Mouse (Mus musculus): ENCODE measurements around the gene Sgms2. TPM values are rescaled to one million over a fixed set of nuclear protein-coding genes. Genes with fewer than 3 reads are reported as not detected.

The Sgms2 gene
- total RNA-seq, 2 experiments from 2014 or later, result 2.5 to 3.1 TPM

- intact Hi-C loops (cut with DNase I), result loop anchor here (2.0 kb wide), 2 partner anchors 21 to 29 kb away; no protein-coding TSS in a partner anchor
Measured at GRCm38 (mm10) chr3:131271559-131272373, 219.4 kb downstream of the Sgms2 start, which contains the start of gene Hadh. Gene Hadh, minus strand, starts transcription at chr3:131272101.

GRCm38 (mm10) chr3:131271157-131271556 lies 220.1 kb downstream of the Sgms2 start:
- DNase-seq (ENCODE audit: low spot score), result no peak
- intact Hi-C loops (cut with DNase I), result loop anchor here (2.0 kb wide), 2 partner anchors 20 to 30 kb away; no protein-coding TSS in a partner anchor

More at GRCm38 (mm10) chr3:131271559-131272373, 219.4 kb downstream of the Sgms2 start, which contains the start of gene Hadh:
- peak; percentile 72 for DNase-seq (ENCODE audit: low spot score)

- intact Hi-C loops (cut with DNase I), result loop anchor here (2.0 kb wide), 2 partner anchors 20 to 30 kb away; no protein-coding TSS in a partner anchor
Measured at GRCm38 (mm10) chr3:131270381-131270780, 220.8 kb downstream of the Sgms2 start.

More at GRCm38 (mm10) chr3:131270381-131270780, 220.8 kb downstream of the Sgms2 start:
- DNase-seq (ENCODE audit: low spot score), result no peak

Other genes starting within 250 kb of the Sgms2 start
- gene Hadh, start 219.3 kb downstream of the Sgms2 start, total RNA-seq (2021), result 100 to 1,000 TPM; 662 to 714 TPM
- 10 to 100 TPM; 33.7 to 34.8 TPM for gene Cyp2u1, start 188.2 kb downstream of the Sgms2 start, total RNA-seq (2021)
- gene Papss1, start 73.4 kb upstream of the Sgms2 start, total RNA-seq (2021), result 10 to 100 TPM; 12.2 to 12.4 TPM